Mouse (Mus musculus): ENCODE measurements around the gene Slc8b1. TPM values are rescaled to one million over a fixed set of nuclear protein-coding genes. Genes with fewer than 3 reads are reported as not detected.

The Slc8b1 gene
- total RNA-seq, 1 experiment, result 20.5 TPM

DNA sequence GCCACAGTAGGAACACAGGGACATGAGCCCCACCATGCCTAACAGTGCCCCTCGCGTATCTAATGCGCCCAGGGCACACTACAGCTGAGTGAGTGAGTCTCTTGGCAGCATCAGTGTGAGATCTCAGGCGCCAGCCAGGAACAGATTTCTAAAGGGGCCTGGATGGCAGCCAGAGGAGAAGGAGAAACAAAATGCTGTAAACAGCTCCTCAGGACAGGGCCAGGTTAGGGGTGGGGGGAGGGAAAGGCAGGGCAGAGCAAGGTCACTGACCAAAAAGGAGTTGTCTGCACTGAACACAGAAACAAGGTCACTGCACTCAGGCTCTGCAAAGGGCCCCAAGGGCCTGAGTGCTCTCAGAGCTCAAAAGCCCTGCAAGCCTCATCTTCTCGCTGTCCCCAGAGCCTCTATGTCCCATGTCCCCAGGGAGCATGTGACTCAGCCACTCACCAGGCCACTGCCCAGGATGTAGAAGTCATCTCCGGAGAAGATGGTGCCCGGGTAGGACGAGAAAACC is 20.2 kb upstream of the Slc8b1 start:
- no peak for DNase-seq (ENCODE audit: low read depth, low spot score)
- Histone ChIP-seq H3K4me3 (ENCODE audit: insufficient read depth in 1 of 2, low read depth in 1 of 2, low read length in 2 of 2, poor library complexity in 1 of 2, severe bottlenecking in 1 of 2) (no peak overlapping the region), H3K27ac (ENCODE audit: insufficient read depth, low read depth, low read length, poor library complexity, severe bottlenecking) (peak overlapping the region; percentile 37; the same call in 1 of the 2 replicates), H3K9ac (ENCODE audit: insufficient read depth, low read depth, low read length, poor library complexity, severe bottlenecking) (peak overlapping the region; percentile 54; the same call in 1 of the 2 replicates), H3K9me3 (ENCODE audit: control insufficient read depth, insufficient read depth, low read depth, low read length) (no peaks in the 10 kb centered on the region), H3K4me1 (ENCODE audit: control insufficient read depth in 2 of 2, insufficient read depth in 2 of 2, low read length in 2 of 2, poor library complexity in 1 of 2) (peaks cover 0 to 20% of the 10 kb centered on the region in 2 experiments; a peak in 2 of 4 replicates), H3K36me3 (ENCODE audit: control insufficient read depth, insufficient read depth, low read length, poor library complexity, severe bottlenecking) (peaks cover 24% of the 10 kb centered on the region)
- TF ChIP-seq ZNF384 (IDR thresholded peaks at IDR 0.05; ENCODE audit: low read depth, low read length) (no peak), ZC3H11A (IDR thresholded peaks at IDR 0.05; ENCODE audit: borderline replicate concordance, low read depth, low read length) (no peak), CHD2 (IDR thresholded peaks at IDR 0.05; ENCODE audit: low read depth, low read length) (no peak), MAFK (IDR thresholded peaks at IDR 0.05; ENCODE audit: insufficient read depth, low read depth, low read length) (no peak), HCFC1 (IDR thresholded peaks at IDR 0.05; ENCODE audit: borderline replicate concordance, insufficient read depth, low read length) (no peak)
- in situ Hi-C loops (cut with MboI; ENCODE audit: low sequenced_read_pairs in 2 of 2, unreplicated experiment in 2 of 2), result no loop called here

DNA sequence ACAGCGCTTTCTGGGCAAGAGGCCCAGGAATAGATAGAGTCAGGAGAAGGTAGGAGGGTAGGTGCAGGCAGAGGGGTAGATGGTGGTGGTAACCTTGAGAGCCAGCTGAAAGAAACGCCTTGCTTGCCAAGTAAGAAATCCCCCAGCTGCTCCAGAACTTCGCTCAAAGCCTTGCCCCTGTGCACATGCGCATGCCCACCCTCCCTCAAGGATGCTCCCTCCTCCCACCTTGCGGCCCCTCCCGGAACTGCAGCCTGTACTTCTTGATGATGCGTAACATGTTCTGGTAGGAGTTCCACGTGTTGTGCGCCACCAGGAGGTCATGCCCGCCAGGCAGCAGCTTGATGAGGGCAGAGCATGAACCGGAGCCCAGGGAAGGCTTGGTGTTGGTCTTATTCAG is 18.5 kb upstream of the Slc8b1 start:
- Histone ChIP-seq H3K9me3 (ENCODE audit: control insufficient read depth, insufficient read depth, low read depth, low read length) (no peaks in the 10 kb centered on the region), H3K27ac (ENCODE audit: insufficient read depth, low read depth, low read length, poor library complexity, severe bottlenecking) (no peak overlapping the region), H3K9ac (ENCODE audit: insufficient read depth, low read depth, low read length, poor library complexity, severe bottlenecking) (peak overlapping the region; percentile 59; the same call in 1 of the 2 replicates), H3K4me3 (ENCODE audit: insufficient read depth in 1 of 2, low read depth in 1 of 2, low read length in 2 of 2, poor library complexity in 1 of 2, severe bottlenecking in 1 of 2) (peak overlapping the region in 1 of 2 experiments; percentile 7; a peak in 1 of 4 replicates), H3K4me1 (ENCODE audit: control insufficient read depth in 2 of 2, insufficient read depth in 2 of 2, low read length in 2 of 2, poor library complexity in 1 of 2) (peaks cover 0 to 24% of the 10 kb centered on the region in 2 experiments; a peak in 3 of 4 replicates), H3K36me3 (ENCODE audit: control insufficient read depth, insufficient read depth, low read length, poor library complexity, severe bottlenecking) (peaks cover 7% of the 10 kb centered on the region; the same call in 1 of the 2 replicates)
- in situ Hi-C loops (cut with MboI; ENCODE audit: low sequenced_read_pairs in 2 of 2, unreplicated experiment in 2 of 2), result no loop called here
- DNase-seq (ENCODE audit: low read depth, low spot score), result peak; percentile 91
- TF ChIP-seq ZC3H11A (IDR thresholded peaks at IDR 0.05; ENCODE audit: borderline replicate concordance, low read depth, low read length), result no peak
- no peak for TF ChIP-seq CHD2 (IDR thresholded peaks at IDR 0.05; ENCODE audit: low read depth, low read length)
- no peak for TF ChIP-seq HCFC1 (IDR thresholded peaks at IDR 0.05; ENCODE audit: borderline replicate concordance, insufficient read depth, low read length)
- no peak for TF ChIP-seq ZNF384 (IDR thresholded peaks at IDR 0.05; ENCODE audit: low read depth, low read length)
- TF ChIP-seq MAFK (IDR thresholded peaks at IDR 0.05; ENCODE audit: insufficient read depth, low read depth, low read length), result no peak

DNA sequence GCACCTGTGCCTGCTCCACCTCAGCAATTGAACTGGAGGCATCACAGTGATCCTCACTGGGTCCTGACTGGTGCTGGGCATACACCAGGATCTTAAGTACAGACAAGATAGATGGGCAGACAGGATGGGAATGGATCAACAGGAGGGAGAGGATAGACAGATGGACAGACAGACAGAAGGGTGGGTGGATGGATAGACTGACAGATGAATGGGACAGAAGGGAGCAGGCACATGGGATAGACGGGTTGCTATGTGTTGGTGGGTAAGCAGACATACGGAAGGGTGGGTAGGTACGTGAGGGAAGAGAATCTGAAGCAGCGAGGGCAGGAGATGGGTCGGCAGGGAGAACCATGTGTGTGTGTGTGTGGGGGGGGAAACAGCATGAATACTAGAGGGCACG is 17.5 kb upstream of the Slc8b1 start:
- no peak overlapping the region for H3K9ac ChIP-seq (ENCODE audit: insufficient read depth, low read depth, low read length, poor library complexity, severe bottlenecking)
- TF ChIP-seq ZC3H11A (IDR thresholded peaks at IDR 0.05; ENCODE audit: borderline replicate concordance, low read depth, low read length), result no peak
- TF ChIP-seq HCFC1 (IDR thresholded peaks at IDR 0.05; ENCODE audit: borderline replicate concordance, insufficient read depth, low read length), result no peak
- no peak for TF ChIP-seq CHD2 (IDR thresholded peaks at IDR 0.05; ENCODE audit: low read depth, low read length)
- TF ChIP-seq ZNF384 (IDR thresholded peaks at IDR 0.05; ENCODE audit: low read depth, low read length), result no peak
- no peak for TF ChIP-seq MAFK (IDR thresholded peaks at IDR 0.05; ENCODE audit: insufficient read depth, low read depth, low read length)
- no peak overlapping the region for H3K27ac ChIP-seq (ENCODE audit: insufficient read depth, low read depth, low read length, poor library complexity, severe bottlenecking)
- H3K4me3 ChIP-seq (ENCODE audit: insufficient read depth in 1 of 2, low read depth in 1 of 2, low read length in 2 of 2, poor library complexity in 1 of 2, severe bottlenecking in 1 of 2), result no peak overlapping the region
- H3K36me3 ChIP-seq (ENCODE audit: control insufficient read depth, insufficient read depth, low read length, poor library complexity, severe bottlenecking), result peaks cover 8% of the 10 kb centered on the region; the same call in 1 of the 2 replicates
- H3K4me1 ChIP-seq (ENCODE audit: control insufficient read depth in 2 of 2, insufficient read depth in 2 of 2, low read length in 2 of 2, poor library complexity in 1 of 2), result peaks cover 0 to 24% of the 10 kb centered on the region in 2 experiments; a peak in 3 of 4 replicates
- no peaks in the 10 kb centered on the region for H3K9me3 ChIP-seq (ENCODE audit: control insufficient read depth, insufficient read depth, low read depth, low read length)
- in situ Hi-C loops (cut with MboI; ENCODE audit: low sequenced_read_pairs in 2 of 2, unreplicated experiment in 2 of 2), result no loop called here
- DNase-seq (ENCODE audit: low read depth, low spot score), result no peak

DNA sequence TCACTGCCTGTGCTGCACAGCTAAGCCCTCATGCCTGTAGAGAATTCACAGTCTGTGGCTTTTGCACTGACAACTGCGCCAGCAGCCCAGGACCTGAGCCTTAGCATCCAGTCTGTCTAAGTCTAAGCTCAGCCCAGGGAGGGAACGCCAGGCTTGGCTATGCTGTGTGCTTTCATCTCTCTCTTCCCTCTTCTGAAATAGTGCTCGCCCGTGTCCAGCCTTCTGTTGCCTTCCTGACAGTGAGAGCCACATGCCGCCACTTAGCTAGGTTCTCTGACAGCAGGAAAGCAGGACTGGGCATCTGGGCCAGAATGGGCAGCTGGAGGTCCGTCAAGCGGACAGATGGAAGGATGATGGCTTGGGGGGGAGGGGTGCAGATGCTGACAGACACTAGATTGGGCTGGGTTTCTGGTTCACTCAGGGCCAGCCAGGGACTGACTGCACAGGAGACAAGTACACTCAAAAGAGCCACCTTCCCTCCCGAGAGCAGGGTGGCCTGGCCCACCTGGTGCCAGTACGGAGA is 17.0 kb upstream of the Slc8b1 start:
- H3K9me3 ChIP-seq (ENCODE audit: control insufficient read depth, insufficient read depth, low read depth, low read length), result no peaks in the 10 kb centered on the region
- DNase-seq (ENCODE audit: low read depth, low spot score), result no peak
- TF ChIP-seq ZNF384 (IDR thresholded peaks at IDR 0.05; ENCODE audit: low read depth, low read length) (no peak), ZC3H11A (IDR thresholded peaks at IDR 0.05; ENCODE audit: borderline replicate concordance, low read depth, low read length) (no peak), CHD2 (IDR thresholded peaks at IDR 0.05; ENCODE audit: low read depth, low read length) (no peak), HCFC1 (IDR thresholded peaks at IDR 0.05; ENCODE audit: borderline replicate concordance, insufficient read depth, low read length) (no peak), MAFK (IDR thresholded peaks at IDR 0.05; ENCODE audit: insufficient read depth, low read depth, low read length) (no peak)
- peaks cover 8% of the 10 kb centered on the region; the same call in 1 of the 2 replicates for H3K36me3 ChIP-seq (ENCODE audit: control insufficient read depth, insufficient read depth, low read length, poor library complexity, severe bottlenecking)
- peaks cover 0 to 24% of the 10 kb centered on the region in 2 experiments; a peak in 3 of 4 replicates for H3K4me1 ChIP-seq (ENCODE audit: control insufficient read depth in 2 of 2, insufficient read depth in 2 of 2, low read length in 2 of 2, poor library complexity in 1 of 2)
- H3K9ac ChIP-seq (ENCODE audit: insufficient read depth, low read depth, low read length, poor library complexity, severe bottlenecking), result no peak overlapping the region
- H3K27ac ChIP-seq (ENCODE audit: insufficient read depth, low read depth, low read length, poor library complexity, severe bottlenecking), result no peak overlapping the region
- in situ Hi-C loops (cut with MboI; ENCODE audit: low sequenced_read_pairs in 2 of 2, unreplicated experiment in 2 of 2), result no loop called here
- H3K4me3 ChIP-seq (ENCODE audit: insufficient read depth in 1 of 2, low read depth in 1 of 2, low read length in 2 of 2, poor library complexity in 1 of 2, severe bottlenecking in 1 of 2), result no peak overlapping the region
